Mouse (Mus musculus) mouse trophoblast stem cell (cell line): ENCODE measurements around the gene Dnlz.

Experiments used
- in situ Hi-C, 2 experiments: fragments of 300-500 bp; cut with MseI, MboI; formaldehyde crosslinking; loops; 2 replicates in 1 of 2; 3 replicates in 1 of 2; pipeline ENCODE4 v1.15.1; 2025

Dnlz gene

GRCm38 (mm10) chr2:26320245-26321185, 31.4 kb downstream of the Dnlz start:
- in situ Hi-C loops, result no loop called here

- in situ Hi-C loops, result no loop called here
These were observed 32.2 kb downstream of the Dnlz start for GRCm38 (mm10) chr2:26319519-26320244.

GRCm38 (mm10) chr2:26319109-26319508, 32.8 kb downstream of the Dnlz start:
- in situ Hi-C loops, result no loop called here

GRCm38 (mm10) chr2:26317991-26318672, 33.8 kb downstream of the Dnlz start:
- in situ Hi-C loops, result no loop called here

- in situ Hi-C loops, result no loop called here
These were observed 34.5 kb downstream of the Dnlz start for GRCm38 (mm10) chr2:26317371-26317770.

GRCm38 (mm10) chr2:26316576-26317246, 35.2 kb downstream of the Dnlz start:
- in situ Hi-C loops, result no loop called here

- in situ Hi-C loops, result no loop called here
These were observed 36.0 kb downstream of the Dnlz start for GRCm38 (mm10) chr2:26315925-26316311.

GRCm38 (mm10) chr2:26315072-26315924, 36.6 kb downstream of the Dnlz start, which contains the start of gene Gpsm1:
Gene Gpsm1, plus strand, starts transcription at chr2:26315515.
- in situ Hi-C loops, result no loop called here

- in situ Hi-C loops, result no loop called here
These were observed 37.4 kb downstream of the Dnlz start for GRCm38 (mm10) chr2:26314281-26315071.

- in situ Hi-C loops, result no loop called here
These were observed 38.5 kb downstream of the Dnlz start for GRCm38 (mm10) chr2:26313394-26313793.

- in situ Hi-C loops, result no loop called here
These were observed 39.1 kb downstream of the Dnlz start for GRCm38 (mm10) chr2:26312812-26313211.

GRCm38 (mm10) chr2:26311936-26312335, 40.0 kb downstream of the Dnlz start:
- in situ Hi-C loops, result no loop called here

- in situ Hi-C loops, result loop anchor here in 1 of 2 experiments (10.0 kb wide), 1 partner anchor 255 kb away; no protein-coding TSS in a partner anchor
These were observed 42.2 kb downstream of the Dnlz start for GRCm38 (mm10) chr2:26309739-26310138.

GRCm38 (mm10) chr2:26306702-26307101, 45.2 kb downstream of the Dnlz start:
- in situ Hi-C loops, result loop anchor here in 1 of 2 experiments (10.0 kb wide), 1 partner anchor 258 kb away; no protein-coding TSS in a partner anchor

GRCm38 (mm10) chr2:26305555-26305954, 46.4 kb downstream of the Dnlz start:
- in situ Hi-C loops, result loop anchor here in 1 of 2 experiments (10.0 kb wide), 1 partner anchor 259 kb away; no protein-coding TSS in a partner anchor

- in situ Hi-C loops, result loop anchor here in 1 of 2 experiments (10.0 kb wide), 1 partner anchor 260 kb away; no protein-coding TSS in a partner anchor
These were observed 47.2 kb downstream of the Dnlz start for GRCm38 (mm10) chr2:26304711-26305110.

GRCm38 (mm10) chr2:26302005-26302503, 49.9 kb downstream of the Dnlz start:
- in situ Hi-C loops, result loop anchor here in 1 of 2 experiments (10.0 kb wide), 1 partner anchor 263 kb away; no protein-coding TSS in a partner anchor

GRCm38 (mm10) chr2:26300808-26301174, 51.1 kb downstream of the Dnlz start:
- in situ Hi-C loops, result loop anchor here in 1 of 2 experiments (10.0 kb wide), 1 partner anchor 264 kb away; no protein-coding TSS in a partner anchor
